ENCODE assay signal across 8 mouse cellular contexts in genomic region chr1:66861764-66862672, GRCm38 (mm10). TPM values are rescaled to one million over a fixed set of nuclear protein-coding genes. Genes with fewer than 3 reads are reported as not detected.
DNase-seq lines count a peak whose midpoint lies in the region; ATAC-seq and TF ChIP-seq lines count a peak whose summit lies in the region.

No protein-coding gene starts in this region.

- peaks cover 14% of the 10 kb centered on the region for H3K36me3 ChIP-seq in embryonic facial prominence, embryonic 14.5 days (ENCODE audit: control insufficient read depth, insufficient read depth, low read length)
- peaks cover 3% of the 10 kb centered on the region; the same call in 1 of the 2 replicates for H3K36me3 ChIP-seq in kidney, embryonic 14.5 days (ENCODE audit: control insufficient read depth, insufficient read depth, low read length)
- H3K36me3 ChIP-seq in midbrain, postnatal 0 days (ENCODE audit: insufficient read depth, low read length): no peaks in the 10 kb centered on the region

- H3K27ac ChIP-seq in embryonic facial prominence, embryonic 14.5 days (replicated peaks; ENCODE audit: low read depth, low read length): no peak overlapping the region
- H3K27ac ChIP-seq in kidney, embryonic 14.5 days (ENCODE audit: low read depth, low read length): no peak overlapping the region
- H3K27ac ChIP-seq in midbrain, postnatal 0 days (ENCODE audit: low read depth, low read length): no peak overlapping the region

- H3K9ac ChIP-seq in embryonic facial prominence, embryonic 14.5 days (ENCODE audit: low read depth, low read length): peak overlapping the region; percentile 91
- peak overlapping the region; percentile 86; the same call in 1 of the 2 replicates for H3K9ac ChIP-seq in kidney, embryonic 14.5 days (ENCODE audit: low read depth, low read length)
- 0 out of 2 replicates have a peak overlapping the region, but pooled peaks have one; percentile 74 for H3K9ac ChIP-seq in midbrain, postnatal 0 days (replicated peaks; ENCODE audit: low read length, poor library complexity, severe bottlenecking)

- no peak for TF ChIP-seq CTCF in midbrain, postnatal 0 days (IDR thresholded peaks at IDR 0.05)

- H3K4me2 ChIP-seq in embryonic facial prominence, embryonic 14.5 days (ENCODE audit: low read depth, low read length): peak overlapping the region; percentile 66
- peak overlapping the region; percentile 81 for H3K4me2 ChIP-seq in kidney, embryonic 14.5 days (replicated peaks; ENCODE audit: low read depth, low read length)
- peak overlapping the region; percentile 90 for H3K4me2 ChIP-seq in midbrain, postnatal 0 days (ENCODE audit: low read depth, low read length, poor library complexity, severe bottlenecking)

- peaks cover 8% of the 10 kb centered on the region; the same call in 1 of the 2 replicates for H3K9me3 ChIP-seq in embryonic facial prominence, embryonic 14.5 days (ENCODE audit: control insufficient read depth, low read length)
- H3K9me3 ChIP-seq in kidney, embryonic 14.5 days (ENCODE audit: control insufficient read depth, low read length): peaks cover 6% of the 10 kb centered on the region; the same call in 1 of the 2 replicates
- no peaks in the 10 kb centered on the region for H3K9me3 ChIP-seq in midbrain, postnatal 0 days (ENCODE audit: low read length)

- peak; percentile 35 to 78 for DNase-seq in adrenal gland, adult (ENCODE audit: inconsistent age in 2 of 2, low spot score in 1 of 2)
- DNase-seq in adrenal gland, postnatal 14 days: no peak
- peak; percentile 30 for DNase-seq in 3134 (ENCODE audit: extremely low read depth, insufficient read length, low spot score)
- DNase-seq in embryonic facial prominence, embryonic 14.5 days (ENCODE audit: low spot score): peak; percentile 12
- peak; percentile 59 for DNase-seq in midbrain, postnatal 0 days (ENCODE audit: low spot score)
- no peak for DNase-seq in ovary, postnatal 36 days (ENCODE audit: low spot score)
- no peak for DNase-seq in ovary, postnatal 10 days (ENCODE audit: low spot score)

- H3K4me3 ChIP-seq in embryonic facial prominence, embryonic 14.5 days (ENCODE audit: low read depth, low read length): peak overlapping the region; percentile 85
- H3K4me3 ChIP-seq in kidney, embryonic 14.5 days (ENCODE audit: low read length): peak overlapping the region; percentile 89
- H3K4me3 ChIP-seq in midbrain, postnatal 0 days (ENCODE audit: low read depth, low read length): peak overlapping the region; percentile 83

- no peak for ATAC-seq in embryonic facial prominence, embryonic 14.5 days (ENCODE audit: low read depth)
- no peak for ATAC-seq in kidney, embryonic 14.5 days (ENCODE audit: low FRiP score, low TSS enrichment)
- ATAC-seq in midbrain, postnatal 0 days (ENCODE audit: low FRiP score): no peak

- no peaks in the 10 kb centered on the region for H3K27me3 ChIP-seq in embryonic facial prominence, embryonic 14.5 days (replicated peaks; ENCODE audit: control insufficient read depth, insufficient read depth, low read length)
- H3K27me3 ChIP-seq in kidney, embryonic 14.5 days (ENCODE audit: control insufficient read depth, insufficient read depth, low read length): no peaks in the 10 kb centered on the region
- no peaks in the 10 kb centered on the region for H3K27me3 ChIP-seq in midbrain, postnatal 0 days (ENCODE audit: insufficient read depth, low read length)

- H3K4me1 ChIP-seq in embryonic facial prominence, embryonic 14.5 days (ENCODE audit: control insufficient read depth, insufficient read depth, low read length): no peaks in the 10 kb centered on the region
- 0 out of 2 replicates have a peak, but pooled peaks cover 3% of the 10 kb centered on the region for H3K4me1 ChIP-seq in kidney, embryonic 14.5 days (ENCODE audit: control insufficient read depth, insufficient read depth, low read length)
- no peaks in the 10 kb centered on the region for H3K4me1 ChIP-seq in midbrain, postnatal 0 days (ENCODE audit: insufficient read depth, low read length)

- WGBS in embryonic facial prominence, embryonic 14.5 days: 28% methylated on average over 14 of the region's 14 CpGs
- WGBS in kidney, embryonic 14.5 days: 12% methylated on average over 14 of the region's 14 CpGs
- WGBS in midbrain, postnatal 0 days: 17% methylated on average over 14 of the region's 14 CpGs

RNA-seq across cellular contexts. Expression of gene Acadl, which starts 1.1 kb away (rescaled TPM):
- total RNA-seq in adrenal gland, postnatal 14 days (2021): 1,251 and 1,324 TPM in 2 replicates
- polyA plus RNA-seq in embryonic facial prominence, embryonic 14.5 days (2014; fragmentation: Nextera tagmentation; extraction: Ambion mirVana): 108 and 128 TPM in 2 replicates
- 70.5 and 98.4 TPM in 2 replicates for polyA plus RNA-seq in kidney, embryonic 14.5 days (2014; fragmentation: Nextera tagmentation; extraction: Ambion mirVana)
- total RNA-seq in midbrain, postnatal 0 days (2014; rRNA removed): 5.4 and 5.8 TPM in 2 replicates
- 55.4 and 59.5 TPM in 2 replicates for polyA plus RNA-seq in midbrain, postnatal 0 days (2015; fragmentation: Nextera tagmentation; extraction: Ambion mirVana)

RNA-seq across cellular contexts. Expression of gene Kansl1l, which starts 44.7 kb away (rescaled TPM):
- 21.1 and 21.9 TPM in 2 replicates for total RNA-seq in adrenal gland, postnatal 14 days (2021)
- polyA plus RNA-seq in embryonic facial prominence, embryonic 14.5 days (2014; fragmentation: Nextera tagmentation; extraction: Ambion mirVana): 14.4 and 16.1 TPM in 2 replicates
- polyA plus RNA-seq in kidney, embryonic 14.5 days (2014; fragmentation: Nextera tagmentation; extraction: Ambion mirVana): 15.7 and 16.4 TPM in 2 replicates
- 20.8 and 20.9 TPM in 2 replicates for total RNA-seq in midbrain, postnatal 0 days (2014; rRNA removed)
- polyA plus RNA-seq in midbrain, postnatal 0 days (2015; fragmentation: Nextera tagmentation; extraction: Ambion mirVana): 7.2 and 9.7 TPM in 2 replicates

Comparison
In these comparisons a context has a peak if more than half of its experiments do, and no peak if none do; other contexts are left out.
1. DNase-seq: peak in adrenal gland, adult (2 of 2), 3134 (single experiment), embryonic facial prominence, embryonic 14.5 days (single experiment) and midbrain, postnatal 0 days (single experiment); none in adrenal gland, postnatal 14 days (single experiment), ovary, postnatal 36 days (single experiment) and ovary, postnatal 10 days (single experiment).
2. Peak in every context shown above with its lines, with median percentiles within 50 percentile points of each other: H3K4me2 ChIP-seq, H3K4me3 ChIP-seq and H3K9ac ChIP-seq.